Mouse (Mus musculus): Measurements from ENCODE around the gene Ly75. TPM values are rescaled to one million over a fixed set of nuclear protein-coding genes. Genes with fewer than 3 reads are reported as not detected.

Gene Ly75
- total and polyA plus RNA-seq, 3 experiments: 1.1 to 2.2 TPM; not detected in 1

GRCm38 (mm10) chr2:60285107-60285617 lies 97.9 kb downstream of the Ly75 start:
- Histone ChIP-seq H3K27ac (ENCODE audit: control insufficient read depth, low read depth, low read length) (no peak overlapping the region), H3K27me3 (ENCODE audit: control insufficient read depth in 1 of 2, insufficient read depth in 2 of 2, low read length in 2 of 2) (no peaks in the 10 kb centered on the region; a peak in 1 of 4 replicates), H3K36me3 (ENCODE audit: control insufficient read depth in 1 of 2, insufficient read depth in 2 of 2, low read length in 2 of 2) (peaks cover 0 to 16% of the 10 kb centered on the region in 2 experiments; a peak in 2 of 4 replicates), H3K79me2 (ENCODE audit: control insufficient read depth, insufficient read depth, low read length, poor library complexity) (no peaks in the 10 kb centered on the region), H3K9ac (ENCODE audit: control insufficient read depth, low read depth, low read length, poor library complexity, severe bottlenecking) (no peak overlapping the region), H3K9me3 (replicated peaks; ENCODE audit: insufficient read depth, low read length) (no peaks in the 10 kb centered on the region), H3K4me3 (ENCODE audit: control insufficient read depth in 1 of 2, insufficient read depth in 1 of 2, low read depth in 2 of 2, low read length in 2 of 2) (peak overlapping the region in 1 of 2 experiments; percentile 57; a peak in 3 of 4 replicates), H3K4me1 (ENCODE audit: control insufficient read depth in 1 of 2, insufficient read depth in 2 of 2, low read length in 2 of 2) (peaks cover 0 to 25% of the 10 kb centered on the region in 2 experiments; a peak in 2 of 4 replicates)
- peak; percentile 72 for DNase-seq (ENCODE audit: low read depth, low spot score)
- peak; percentile 10 to 68; a peak in 2 of 4 replicates for TF ChIP-seq EP300 (IDR thresholded peaks at IDR 0.05; ENCODE audit: low read depth in 1 of 2, low read length in 2 of 2)
- no peak for TF ChIP-seq KAT2A (conservative IDR thresholded peaks at IDR 0.05; ENCODE audit: low read depth, low read length)

- Histone ChIP-seq H3K79me2 (ENCODE audit: control insufficient read depth, insufficient read depth, low read length, poor library complexity) (no peaks in the 10 kb centered on the region), H3K27ac (ENCODE audit: control insufficient read depth, low read depth, low read length) (no peak within 1 kb of the TSS), H3K4me3 (ENCODE audit: control insufficient read depth in 1 of 2, insufficient read depth in 1 of 2, low read depth in 2 of 2, low read length in 2 of 2) (peak within 1 kb of the TSS; percentile 55 to 57), H3K36me3 (ENCODE audit: control insufficient read depth in 1 of 2, insufficient read depth in 2 of 2, low read length in 2 of 2) (peaks cover 0 to 16% of the 10 kb centered on the region in 2 experiments; a peak in 2 of 4 replicates), H3K4me1 (ENCODE audit: control insufficient read depth in 1 of 2, insufficient read depth in 2 of 2, low read length in 2 of 2) (peaks cover 0 to 25% of the 10 kb centered on the region in 2 experiments; a peak in 2 of 4 replicates), H3K27me3 (ENCODE audit: control insufficient read depth in 1 of 2, insufficient read depth in 2 of 2, low read length in 2 of 2) (no peaks in the 10 kb centered on the region; a peak in 1 of 4 replicates), H3K9me3 (replicated peaks; ENCODE audit: insufficient read depth, low read length) (no peaks in the 10 kb centered on the region), H3K9ac (ENCODE audit: control insufficient read depth, low read depth, low read length, poor library complexity, severe bottlenecking) (peak within 1 kb of the TSS; percentile 56)
- no peak for TF ChIP-seq ELF1 (IDR thresholded peaks at IDR 0.05; ENCODE audit: low read depth, low read length)
- no peak for TF ChIP-seq CTCF (IDR thresholded peaks at IDR 0.05 in 2 of 3, conservative IDR thresholded peaks at IDR 0.05 in 1 of 3; ENCODE audit: control insufficient read depth in 1 of 3, insufficient read depth in 1 of 3, low read depth in 2 of 3, low read length in 3 of 3, poor library complexity in 1 of 3, severe bottlenecking in 1 of 3)
- TF ChIP-seq USF2 (IDR thresholded peaks at IDR 0.05; ENCODE audit: borderline replicate concordance in 1 of 2, insufficient read depth in 1 of 2, low read depth in 1 of 2, low read length in 2 of 2): no peak
- TF ChIP-seq CHD2 (IDR thresholded peaks at IDR 0.05; ENCODE audit: low read length): no peak
- no peak for TF ChIP-seq ZC3H11A (IDR thresholded peaks at IDR 0.05; ENCODE audit: low read depth, low read length)
- TF ChIP-seq USF1 (IDR thresholded peaks at IDR 0.05; ENCODE audit: low read depth, low read length): no peak
- no peak for TF ChIP-seq MAFK (IDR thresholded peaks at IDR 0.05; ENCODE audit: borderline replicate concordance, low read depth, low read length)
- TF ChIP-seq MYC (IDR thresholded peaks at IDR 0.05; ENCODE audit: low read depth, low read length): no peak
- no peak for TF ChIP-seq POLR2AphosphoS5 (IDR thresholded peaks at IDR 0.05; ENCODE audit: borderline replicate concordance, low read depth, low read length)
- TF ChIP-seq UBTF (IDR thresholded peaks at IDR 0.05; ENCODE audit: borderline replicate concordance, insufficient read depth, low read depth, low read length): no peak
- no peak for TF ChIP-seq NRF1 (IDR thresholded peaks at IDR 0.05; ENCODE audit: insufficient read depth, low read depth, low read length, poor library complexity, severe bottlenecking)
- no peak for TF ChIP-seq ETS1 (IDR thresholded peaks at IDR 0.05; ENCODE audit: low read depth, low read length)
- no peak for TF ChIP-seq NELFE (IDR thresholded peaks at IDR 0.05; ENCODE audit: low read depth, low read length)
- no peak for TF ChIP-seq GABPA (IDR thresholded peaks at IDR 0.05; ENCODE audit: low read depth, low read length)
- no peak for TF ChIP-seq EP300 (IDR thresholded peaks at IDR 0.05; ENCODE audit: low read depth in 1 of 2, low read length in 2 of 2)
- no peak for TF ChIP-seq TBP (IDR thresholded peaks at IDR 0.05; ENCODE audit: low read depth, low read length)
- TF ChIP-seq POLR2AphosphoS2 (IDR thresholded peaks at IDR 0.05; ENCODE audit: low read length): no peak
- no peak for TF ChIP-seq RAD21 (IDR thresholded peaks at IDR 0.05; ENCODE audit: low read depth, low read length)
- no peak for TF ChIP-seq MAX (IDR thresholded peaks at IDR 0.05; ENCODE audit: low read length)
- no peak for TF ChIP-seq ZNF384 (IDR thresholded peaks at IDR 0.05; ENCODE audit: low read depth, low read length)
- peak; percentile 50 for DNase-seq (ENCODE audit: low read depth, low spot score)
Measured at GRCm38 (mm10) chr2:60284467-60284821, 98.7 kb downstream of the Ly75 start, which contains the start of gene Cd302. TSS of gene Cd302 (minus strand) at chr2:60284488.

All from MEL (cell line).